Mouse (Mus musculus) midbrain, embryonic 13.5 days (tissue): ENCODE measurements around the gene Jmjd7. TPM values are rescaled to one million over a fixed set of nuclear protein-coding genes. Genes with fewer than 3 reads are reported as not detected.

Source experiments
- ATAC-seq: fragments of 200-750 bp; cut with Nextera tagmentation; 2 replicates; pipeline ENCODE4 v1.8.0; 2017; ENCODE audit warnings: mild to moderate bottlenecking, moderate TSS enrichment, moderate library complexity
- H3K27ac ChIP-seq: fragments of 300-500 bp; sonication (generic); 2 replicates; pipeline ENCODE4 v1.5.1; 2015; ENCODE audit warnings: inconsistent platforms, mild to moderate bottlenecking, moderate library complexity
- H3K27me3 ChIP-seq: fragments of 300-500 bp; sonication (generic); 2 replicates; pipeline ENCODE4 v1.6.1; 2015; ENCODE audit warnings: mild to moderate bottlenecking, inconsistent platforms
- H3K36me3 ChIP-seq: fragments of 300-500 bp; sonication (generic); 2 replicates; pipeline ENCODE4 v1.6.1; 2015; ENCODE audit warnings: mild to moderate bottlenecking, inconsistent platforms
- H3K4me1 ChIP-seq: fragments of 300-500 bp; sonication (generic); replicated peaks from 2 replicates; pipeline ENCODE4 v1.6.1; 2015; ENCODE audit warnings: inconsistent platforms
- H3K4me2 ChIP-seq: fragments of 300-500 bp; sonication (generic); replicated peaks from 2 replicates; pipeline ENCODE4 v1.6.1; 2015; ENCODE audit warnings: moderate library complexity, mild to moderate bottlenecking, inconsistent platforms
- H3K4me3 ChIP-seq: fragments of 300-500 bp; sonication (generic); replicated peaks from 2 replicates; pipeline ENCODE4 v1.5.1; 2015; ENCODE audit warnings: mild to moderate bottlenecking, inconsistent platforms
- H3K9ac ChIP-seq: fragments of 300-500 bp; sonication (generic); replicated peaks from 2 replicates; pipeline ENCODE4 v1.6.1; 2015; ENCODE audit warnings: mild to moderate bottlenecking, inconsistent platforms
- H3K9me3 ChIP-seq: fragments of 300-500 bp; sonication (generic); 2 replicates; pipeline ENCODE4 v1.6.1; 2016; ENCODE audit warnings: mild to moderate bottlenecking, inconsistent platforms
- WGBS: fragments of 180-500 bp; shearing (Covaris S2); methylation state at CpG from one replicate; pipeline ENCODE4 v1.1.7; 2015; 5-methylcytosine and 5-hydroxymethylcytosine counted together
- polyA plus RNA-seq: library from polyadenylated mRNA; unstranded; fragments of >200 nt; fragmentation: Nextera tagmentation; extraction: Ambion mirVana; gene quantifications from 2 replicates; pipeline ENCODE4 v1.2.1, GENCODE M21; 2015

The Jmjd7 gene
- polyA plus RNA-seq, 1 experiment from 2014 or later, result 26.5 TPM

DNA sequence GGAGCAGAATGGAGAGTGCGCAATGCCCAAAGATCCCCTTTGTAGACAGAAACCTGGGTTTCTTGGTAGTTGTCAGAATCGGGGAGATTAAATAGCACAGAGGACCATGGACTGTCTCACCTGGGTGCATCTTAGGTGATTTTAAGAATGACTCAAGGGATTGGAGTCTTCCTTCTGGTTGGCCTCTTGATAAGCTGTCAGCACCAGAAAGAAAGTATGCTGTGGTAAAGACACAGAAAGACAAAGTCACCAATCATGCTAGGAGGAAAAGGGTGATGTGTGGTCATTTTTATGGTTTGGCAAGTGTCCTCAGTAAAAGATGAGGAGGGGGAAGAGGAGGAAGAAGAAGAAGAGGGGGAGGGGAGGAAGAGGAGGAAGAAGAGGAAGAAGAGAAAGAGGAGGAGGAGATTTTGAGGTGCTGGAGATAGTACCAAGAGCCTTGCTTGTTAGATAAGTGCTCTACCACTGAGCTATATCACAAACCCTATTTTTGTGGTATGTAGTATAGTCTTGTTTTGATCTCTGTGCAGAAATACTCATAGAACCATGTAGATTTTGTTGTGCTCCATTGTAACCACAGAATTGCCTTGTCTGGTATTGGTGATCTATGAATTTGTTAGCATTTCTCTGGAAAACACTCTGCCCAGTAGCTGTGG is 13.3 kb upstream of the Jmjd7 start:
- no peaks in the 10 kb centered on the region for H3K4me1 ChIP-seq
- 94% methylated on average over 2 of the region's 2 CpGs for WGBS
- ATAC-seq, result no peak
- H3K9me3 ChIP-seq, result no peaks in the 10 kb centered on the region
- peaks cover 59% of the 10 kb centered on the region for H3K36me3 ChIP-seq
- H3K27me3 ChIP-seq, result no peaks in the 10 kb centered on the region
- H3K4me3 ChIP-seq, result no peak overlapping the region
- H3K9ac ChIP-seq, result no peak overlapping the region
- H3K27ac ChIP-seq, result no peak overlapping the region
- no peak overlapping the region for H3K4me2 ChIP-seq

DNA sequence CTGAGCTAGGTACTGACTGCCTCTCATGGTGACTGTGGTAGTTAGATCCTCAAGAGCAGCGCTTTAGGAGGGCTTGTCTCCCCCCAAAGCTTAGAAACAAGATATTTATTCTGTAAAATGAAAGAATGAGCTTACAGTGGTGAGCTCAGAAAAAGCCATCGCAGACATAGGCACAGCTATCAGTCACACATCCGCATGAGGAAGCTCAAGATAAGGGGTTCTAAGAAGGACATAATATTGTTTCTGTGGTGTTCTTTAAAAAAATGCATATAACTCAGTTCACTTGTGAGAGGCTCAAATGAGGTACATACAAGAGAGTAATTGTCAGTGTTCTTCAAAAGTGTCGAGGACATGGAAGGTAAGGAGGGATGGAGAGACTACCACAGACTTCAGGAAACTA is 11.4 kb upstream of the Jmjd7 start:
- Histone ChIP-seq H3K4me3 (no peak overlapping the region), H3K9ac (no peak overlapping the region), H3K9me3 (no peaks in the 10 kb centered on the region), H3K4me1 (no peaks in the 10 kb centered on the region), H3K36me3 (peaks cover 74% of the 10 kb centered on the region), H3K27me3 (no peaks in the 10 kb centered on the region), H3K4me2 (no peak overlapping the region), H3K27ac (no peak overlapping the region)
- WGBS, result 92% methylated on average over 4 of the region's 4 CpGs
- ATAC-seq, result no peak

DNA sequence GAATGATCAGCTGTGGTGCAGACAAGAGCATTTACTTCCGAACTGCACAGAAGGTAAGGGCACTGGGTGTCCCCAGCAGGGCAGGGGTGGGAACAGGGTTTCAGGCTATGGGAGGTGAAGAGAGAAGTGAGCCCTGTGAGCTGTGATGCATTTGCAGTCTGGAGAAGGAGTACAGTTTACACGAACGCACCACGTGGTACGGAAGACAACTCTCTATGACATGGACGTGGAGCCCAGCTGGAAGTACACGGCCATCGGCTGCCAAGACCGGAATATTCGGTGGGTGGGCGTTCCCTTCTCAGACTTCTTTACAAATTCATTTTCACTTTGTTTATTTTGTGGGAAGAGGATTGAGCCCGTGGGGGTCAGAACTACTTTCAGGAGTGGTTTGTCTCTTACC is 9.7 kb upstream of the Jmjd7 start:
- Histone ChIP-seq H3K4me1 (no peaks in the 10 kb centered on the region), H3K27me3 (no peaks in the 10 kb centered on the region), H3K4me2 (no peak overlapping the region), H3K36me3 (peaks cover 88% of the 10 kb centered on the region), H3K27ac (no peak overlapping the region), H3K4me3 (no peak overlapping the region), H3K9ac (no peak overlapping the region), H3K9me3 (no peaks in the 10 kb centered on the region)
- ATAC-seq, result no peak
- 95% methylated on average over 12 of the region's 12 CpGs for WGBS

DNA sequence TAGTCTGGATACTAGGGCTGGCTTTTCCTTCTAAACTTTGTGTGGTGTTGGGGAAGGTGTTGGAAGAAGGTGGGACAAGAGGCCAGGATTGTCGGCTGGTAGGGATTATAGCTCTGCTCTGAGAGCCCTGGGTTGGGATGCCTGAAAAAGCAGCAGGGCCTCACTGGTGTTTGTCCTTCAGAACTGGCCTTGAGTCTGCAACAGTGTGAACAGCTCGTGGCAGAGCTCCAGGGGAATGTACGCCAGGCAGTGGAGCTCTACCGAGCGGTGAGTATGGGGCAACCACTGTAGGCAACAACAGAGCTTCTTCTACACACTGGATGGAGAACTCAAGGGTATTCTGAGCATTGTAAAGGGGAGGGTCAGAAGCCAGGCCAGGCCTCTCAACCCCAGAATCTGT is 2.9 kb upstream of the Jmjd7 start:
- H3K4me3 ChIP-seq, result no peak overlapping the region
- 91% methylated on average over 5 of the region's 5 CpGs for WGBS
- H3K4me1 ChIP-seq, result peaks cover 19% of the 10 kb centered on the region
- H3K9ac ChIP-seq, result no peak overlapping the region
- no peaks in the 10 kb centered on the region for H3K9me3 ChIP-seq
- H3K4me2 ChIP-seq, result no peak overlapping the region
- H3K36me3 ChIP-seq, result peaks cover 63% of the 10 kb centered on the region
- H3K27ac ChIP-seq, result no peak overlapping the region
- H3K27me3 ChIP-seq, result no peaks in the 10 kb centered on the region
- ATAC-seq, result no peak

DNA sequence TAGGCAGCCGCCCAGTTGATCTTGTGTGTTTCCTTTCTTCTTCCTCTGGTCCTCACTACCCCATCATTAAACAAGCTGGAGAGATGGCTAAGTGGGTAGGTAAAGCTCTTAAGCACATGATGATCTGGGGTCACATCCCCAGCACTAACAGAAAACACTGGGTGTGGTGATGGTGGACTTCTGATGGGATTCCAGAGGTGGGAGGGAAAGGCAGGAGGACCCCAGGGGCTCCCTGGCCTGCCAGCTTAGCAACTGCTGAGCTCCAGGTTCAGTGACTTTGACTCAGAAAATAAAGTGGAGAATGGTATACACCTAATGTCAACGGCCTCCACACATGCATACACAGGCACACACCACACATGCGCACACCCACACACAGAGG is 658 bp downstream of the Jmjd7 start:
- no peaks in the 10 kb centered on the region for H3K27me3 ChIP-seq
- peak overlapping the region; percentile 85 for H3K9ac ChIP-seq
- H3K27ac ChIP-seq, result peak overlapping the region; percentile 88
- peak; percentile 38 for ATAC-seq
- H3K4me1 ChIP-seq, result peaks cover 19% of the 10 kb centered on the region
- H3K36me3 ChIP-seq, result peaks cover 60% of the 10 kb centered on the region
- peak overlapping the region; percentile 79 for H3K4me2 ChIP-seq
- no peaks in the 10 kb centered on the region for H3K9me3 ChIP-seq
- 48% methylated on average over 3 of the region's 3 CpGs for WGBS
- peak overlapping the region; percentile 83 for H3K4me3 ChIP-seq

DNA sequence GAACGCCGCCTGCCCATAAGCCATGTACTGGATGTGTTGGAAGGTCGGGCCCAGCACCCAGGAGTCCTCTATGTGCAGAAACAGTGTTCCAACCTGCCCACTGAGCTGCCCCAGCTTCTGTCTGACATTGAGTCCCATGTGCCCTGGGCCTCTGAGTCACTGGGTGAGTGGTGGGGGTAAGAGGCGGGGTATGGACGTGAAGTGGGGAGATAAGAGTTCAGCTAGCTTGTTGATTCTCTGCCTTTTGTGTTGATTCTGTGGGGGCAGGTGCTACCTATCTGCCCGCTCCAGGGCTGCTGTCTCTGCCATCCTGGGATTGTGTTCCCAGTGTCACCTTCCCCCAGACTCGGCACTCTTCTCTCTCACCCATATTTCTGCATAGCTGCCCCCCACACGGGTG is 3.1 kb downstream of the Jmjd7 start:
- no peak overlapping the region for H3K27ac ChIP-seq
- no peak for ATAC-seq
- H3K9me3 ChIP-seq, result no peaks in the 10 kb centered on the region
- 95% methylated on average over 8 of the region's 8 CpGs for whole genome bisulfite sequencing
- H3K9ac ChIP-seq, result no peak overlapping the region
- H3K36me3 ChIP-seq, result peaks cover 62% of the 10 kb centered on the region
- no peak overlapping the region for H3K4me2 ChIP-seq
- no peak overlapping the region for H3K4me3 ChIP-seq
- no peaks in the 10 kb centered on the region for H3K27me3 ChIP-seq
- peaks cover 19% of the 10 kb centered on the region for H3K4me1 ChIP-seq

DNA sequence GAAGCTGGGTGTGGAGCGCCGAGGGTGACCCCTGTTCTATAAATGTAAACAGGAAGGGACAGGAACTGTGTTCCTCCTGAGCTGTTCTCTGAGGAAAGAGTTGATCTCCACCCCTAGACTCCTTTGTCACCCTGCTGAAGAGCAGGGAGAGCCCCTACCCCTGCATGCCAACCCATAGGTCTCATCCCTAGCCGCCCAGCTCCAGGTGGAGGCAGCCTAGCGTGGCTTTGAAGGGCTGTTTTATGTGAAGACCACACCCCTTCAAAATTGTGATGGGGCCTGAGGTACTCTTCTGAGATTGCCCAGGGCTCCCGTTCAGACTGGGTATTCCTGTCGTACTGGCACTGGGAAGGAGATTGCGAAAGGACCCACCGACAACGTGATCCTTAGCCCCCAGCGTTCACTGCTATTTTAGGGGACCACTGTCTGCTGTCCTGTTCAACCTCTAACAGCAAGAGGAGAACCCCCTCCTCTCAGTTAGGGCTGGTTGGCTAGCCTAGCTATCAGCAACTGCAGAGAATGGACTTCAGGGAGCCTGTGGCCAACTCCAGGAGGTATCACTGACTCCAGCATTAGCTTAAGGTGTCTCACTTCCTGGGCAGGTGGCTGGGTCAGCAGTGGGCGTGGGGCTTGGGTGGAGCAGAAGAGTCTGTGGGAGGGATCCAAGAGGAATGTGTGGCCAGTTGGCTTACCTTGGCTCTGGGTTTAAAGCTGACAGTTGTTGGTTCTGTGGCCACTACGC is 5.6 kb downstream of the Jmjd7 start, which contains the start of gene Pla2g4b:
Pla2g4b (plus strand) TSS at position 692 of the 742 bp plus-strand sequence.
- peaks cover 11% of the 10 kb centered on the region for H3K4me1 ChIP-seq
- peaks cover 82% of the 10 kb centered on the region for H3K36me3 ChIP-seq
- H3K4me3 ChIP-seq, result no peak within 1 kb of the TSS
- no peak within 1 kb of the TSS for H3K27ac ChIP-seq
- H3K27me3 ChIP-seq, result no peaks in the 10 kb centered on the region
- 93% methylated on average over 12 of the region's 12 CpGs for WGBS
- no peaks in the 10 kb centered on the region for H3K9me3 ChIP-seq
- ATAC-seq, result no peak
- H3K4me2 ChIP-seq, result no peak within 1 kb of the TSS
- H3K9ac ChIP-seq, result no peak within 1 kb of the TSS

DNA sequence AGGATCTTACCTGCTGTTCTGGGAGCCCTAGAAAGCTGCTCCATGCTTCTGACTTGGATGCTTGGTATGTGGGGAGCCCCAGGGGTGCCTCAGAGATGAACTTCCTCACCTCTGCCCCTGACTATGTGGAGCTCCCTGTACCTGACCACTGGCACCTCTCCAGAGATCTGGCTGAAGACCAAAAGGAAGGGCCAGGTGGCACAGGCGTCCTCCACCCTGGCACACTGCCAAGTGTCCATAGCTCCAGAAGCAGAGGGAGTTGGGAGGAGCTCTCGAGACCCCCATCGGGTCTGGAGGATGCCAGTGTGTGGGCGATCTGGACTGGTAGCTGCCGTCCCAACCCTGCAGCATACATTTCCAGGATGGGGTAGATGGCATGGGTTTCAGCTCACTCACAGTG is 6.4 kb downstream of the Jmjd7 start:
- ATAC-seq, result no peak
- H3K27ac ChIP-seq, result no peak overlapping the region
- WGBS, result 84% methylated on average over 5 of the region's 5 CpGs
- no peaks in the 10 kb centered on the region for H3K27me3 ChIP-seq
- peaks cover 3% of the 10 kb centered on the region for H3K4me1 ChIP-seq
- H3K4me3 ChIP-seq, result no peak overlapping the region
- H3K4me2 ChIP-seq, result no peak overlapping the region
- H3K9me3 ChIP-seq, result no peaks in the 10 kb centered on the region
- H3K9ac ChIP-seq, result no peak overlapping the region
- H3K36me3 ChIP-seq, result peaks cover 90% of the 10 kb centered on the region

DNA sequence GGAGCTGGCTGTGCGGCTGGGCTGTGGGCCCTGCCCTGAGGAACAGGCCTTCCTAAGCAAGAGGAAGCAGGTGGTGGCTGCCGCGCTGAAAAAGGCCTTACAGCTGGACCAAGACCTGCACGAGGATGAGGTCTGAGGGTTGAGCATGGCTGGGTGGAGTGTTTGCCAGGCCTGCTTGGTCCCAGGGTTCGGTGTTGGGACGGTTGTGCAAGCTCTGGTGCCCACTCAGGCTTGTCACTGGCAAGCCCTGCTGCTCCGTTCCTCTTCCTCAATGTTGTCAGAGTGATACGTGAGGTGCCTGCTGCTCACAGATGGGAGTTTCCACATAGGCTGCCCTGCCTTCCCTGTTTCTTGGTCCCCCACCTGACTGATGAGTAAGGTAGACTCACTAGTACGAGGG is 10.5 kb downstream of the Jmjd7 start:
- no peak overlapping the region for H3K27ac ChIP-seq
- H3K36me3 ChIP-seq, result peaks cover 100% of the 10 kb centered on the region
- H3K9ac ChIP-seq, result no peak overlapping the region
- H3K4me2 ChIP-seq, result no peak overlapping the region
- ATAC-seq, result no peak
- no peak overlapping the region for H3K4me3 ChIP-seq
- no peaks in the 10 kb centered on the region for H3K9me3 ChIP-seq
- 95% methylated on average over 9 of the region's 9 CpGs for WGBS
- no peaks in the 10 kb centered on the region for H3K27me3 ChIP-seq
- no peaks in the 10 kb centered on the region for H3K4me1 ChIP-seq

DNA sequence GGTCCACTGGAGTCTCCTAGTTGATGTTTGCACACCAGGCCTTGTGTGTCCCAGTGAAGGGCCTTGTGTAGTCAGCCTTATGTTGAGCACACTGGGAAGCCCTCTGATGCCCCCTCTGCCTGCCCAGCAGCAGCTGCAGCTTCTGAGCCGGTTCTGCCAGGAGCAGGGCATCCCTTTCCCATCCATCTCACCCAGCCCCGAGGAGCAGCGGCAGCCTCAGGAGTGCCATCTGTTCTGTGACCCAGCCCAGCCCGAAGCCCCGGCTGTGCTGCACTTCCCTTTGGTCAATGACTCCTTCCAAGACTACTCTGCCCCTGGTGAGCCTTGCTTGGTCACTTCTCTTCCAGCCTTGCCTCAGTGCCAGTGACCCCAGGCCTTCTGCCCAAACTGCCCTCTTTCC is 13.7 kb downstream of the Jmjd7 start:
- peaks cover 68% of the 10 kb centered on the region for H3K36me3 ChIP-seq
- H3K9ac ChIP-seq, result no peak overlapping the region
- H3K4me3 ChIP-seq, result no peak overlapping the region
- H3K27ac ChIP-seq, result no peak overlapping the region
- no peak for ATAC-seq
- H3K4me1 ChIP-seq, result no peaks in the 10 kb centered on the region
- H3K27me3 ChIP-seq, result no peaks in the 10 kb centered on the region
- WGBS, result 94% methylated on average over 5 of the region's 5 CpGs
- no peaks in the 10 kb centered on the region for H3K9me3 ChIP-seq
- no peak overlapping the region for H3K4me2 ChIP-seq

DNA sequence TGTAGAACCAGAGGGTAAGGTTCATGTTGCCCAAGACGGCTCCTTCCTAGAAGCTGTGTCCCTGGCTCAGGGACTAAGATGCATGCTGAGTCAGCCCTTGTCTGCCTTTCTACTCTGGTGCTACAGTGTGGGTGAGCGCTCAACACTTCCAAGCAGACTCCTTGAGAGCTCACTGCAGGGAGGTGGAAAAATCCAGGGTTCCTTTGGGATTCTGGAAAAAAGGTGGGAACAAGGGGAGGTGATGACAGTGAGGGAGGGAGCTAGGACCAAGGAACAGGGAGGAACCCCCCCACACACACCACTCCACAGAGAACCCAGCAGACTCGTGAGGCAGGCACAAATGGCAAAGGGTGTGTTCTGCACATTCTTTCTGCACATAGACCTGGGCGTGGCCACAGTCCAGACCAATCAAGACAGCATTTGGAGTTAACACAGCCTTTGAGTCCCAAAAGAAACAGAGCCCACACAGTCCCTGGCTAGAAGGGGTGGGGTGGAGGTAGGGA is 16.9 kb downstream of the Jmjd7 start:
- H3K27me3 ChIP-seq, result no peaks in the 10 kb centered on the region
- WGBS, result 67% methylated on average over 4 of the region's 4 CpGs
- ATAC-seq, result no peak
- H3K4me2 ChIP-seq, result no peak overlapping the region
- no peaks in the 10 kb centered on the region for H3K9me3 ChIP-seq
- no peak overlapping the region for H3K9ac ChIP-seq
- H3K27ac ChIP-seq, result no peak overlapping the region
- 0 out of 2 replicates have a peak, but pooled peaks cover 2% of the 10 kb centered on the region for H3K4me1 ChIP-seq
- H3K36me3 ChIP-seq, result peaks cover 36% of the 10 kb centered on the region
- H3K4me3 ChIP-seq, result no peak overlapping the region

DNA sequence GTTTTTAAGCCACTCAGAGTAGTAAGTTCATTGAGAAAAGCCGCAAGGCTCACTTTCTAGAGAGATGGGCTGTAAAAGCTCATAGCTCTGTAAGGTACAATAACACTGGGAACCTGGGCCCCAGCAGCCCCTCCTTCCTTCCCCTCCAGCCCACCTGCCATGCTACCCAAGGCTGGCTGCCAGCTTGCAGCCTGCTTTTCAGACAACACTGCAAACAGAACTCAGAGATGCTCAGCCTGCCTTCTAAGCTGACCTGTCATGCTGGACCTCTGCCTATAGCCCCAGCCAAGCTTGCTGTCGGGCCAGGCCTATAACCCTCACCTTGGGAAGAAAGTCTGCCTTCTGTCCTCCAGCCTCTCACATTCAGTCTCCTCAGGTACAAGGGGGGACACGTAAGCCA is 17.4 kb downstream of the Jmjd7 start:
- Histone ChIP-seq H3K9ac (no peak overlapping the region), H3K27ac (no peak overlapping the region), H3K36me3 (peaks cover 31% of the 10 kb centered on the region), H3K4me1 (0 out of 2 replicates have a peak, but pooled peaks cover 2% of the 10 kb centered on the region), H3K9me3 (no peaks in the 10 kb centered on the region), H3K4me3 (no peak overlapping the region), H3K4me2 (no peak overlapping the region), H3K27me3 (no peaks in the 10 kb centered on the region)
- WGBS, result 80% methylated on average over 3 of the region's 3 CpGs
- no peak for ATAC-seq
